Mouse (Mus musculus) erythroblast, embryonic 14.5 days (primary cell): ENCODE measurements around the gene Art2b.

ENCODE experiments used
- GATA1 ChIP-seq: IDR thresholded peaks from 2 replicates; pipeline ENCODE4 v1.6.1; 2012; ENCODE audit warnings: low read length, inconsistent platforms, mixed read lengths
- TAL1 ChIP-seq: IDR thresholded peaks from 3 replicates; pipeline ENCODE4 v1.6.1; 2012; ENCODE audit warnings: low read length, inconsistent platforms, mixed read lengths

- TF ChIP-seq TAL1 (no peak), GATA1 (no peak)
Measured at GRCm38 (mm10) chr7:101540684-101541083, 44.7 kb downstream of the Art2b start.
